Mouse (Mus musculus) midbrain, embryonic 15.5 days (tissue): ENCODE data around the gene Cmya5. TPM values are rescaled to one million over a fixed set of nuclear protein-coding genes. Genes with fewer than 3 reads are reported as not detected.

Experiments
- ATAC-seq: fragments of 200-750 bp; cut with Nextera tagmentation; replicated peaks from 2 replicates; pipeline ENCODE4 v1.8.0; 2017; ENCODE audit warnings: moderate TSS enrichment
- H3K27ac ChIP-seq: fragments of 300-500 bp; sonication (generic); 2 replicates; pipeline ENCODE4 v1.5.1; 2015; ENCODE audit warnings: mild to moderate bottlenecking, inconsistent platforms
- H3K27me3 ChIP-seq: fragments of 300-500 bp; sonication (generic); replicated peaks from 2 replicates; pipeline ENCODE4 v1.6.1; 2015; ENCODE audit warnings: inconsistent platforms
- H3K36me3 ChIP-seq: fragments of 300-500 bp; sonication (generic); replicated peaks from 2 replicates; pipeline ENCODE4 v1.6.1; 2015; ENCODE audit warnings: inconsistent platforms
- H3K4me1 ChIP-seq: fragments of 300-500 bp; sonication (generic); 2 replicates; pipeline ENCODE4 v1.6.1; 2015; ENCODE audit warnings: inconsistent platforms
- H3K4me2 ChIP-seq: fragments of 300-500 bp; sonication (generic); 2 replicates; pipeline ENCODE4 v1.6.1; 2015; ENCODE audit warnings: inconsistent platforms, mild to moderate bottlenecking, moderate library complexity
- H3K4me3 ChIP-seq: fragments of 300-500 bp; sonication (generic); 2 replicates; pipeline ENCODE4 v1.5.1; 2015; ENCODE audit warnings: mild to moderate bottlenecking, inconsistent platforms
- H3K9ac ChIP-seq: fragments of 300-500 bp; sonication (generic); 2 replicates; pipeline ENCODE4 v1.6.1; 2015; ENCODE audit warnings: mild to moderate bottlenecking, inconsistent platforms
- H3K9me3 ChIP-seq: fragments of 300-500 bp; sonication (generic); 2 replicates; pipeline ENCODE4 v1.6.1; 2016; ENCODE audit warnings: inconsistent platforms
- WGBS: fragments of 180-500 bp; shearing (Covaris S2); methylation state at CpG from one replicate; pipeline ENCODE4 v1.1.7; 2015; ENCODE audit warnings: mixed read lengths; 5-methylcytosine and 5-hydroxymethylcytosine counted together
- polyA plus RNA-seq: library from polyadenylated mRNA; unstranded; fragments of >200 nt; fragmentation: Nextera tagmentation; extraction: Ambion mirVana; gene quantifications from 2 replicates; pipeline ENCODE4 v1.2.1, GENCODE M21; 2015

Cmya5 gene
- polyA plus RNA-seq, 1 experiment from 2014 or later = 0.14 TPM

GRCm38 (mm10) chr13:93002456-93002855, 142.1 kb downstream of the Cmya5 start:
- Histone ChIP-seq H3K27me3 (no peaks in the 10 kb centered on the region), H3K9me3 (no peaks in the 10 kb centered on the region), H3K4me3 (no peak overlapping the region), H3K36me3 (no peaks in the 10 kb centered on the region), H3K4me1 (no peaks in the 10 kb centered on the region), H3K27ac (no peak overlapping the region), H3K9ac (no peak overlapping the region), H3K4me2 (no peak overlapping the region)
- no peak for ATAC-seq
- WGBS = 83% methylated on average over 2 of the region's 2 CpGs

- 74% methylated on average over 12 of the region's 12 CpGs for WGBS
- no peaks in the 10 kb centered on the region for H3K36me3 ChIP-seq
- no peaks in the 10 kb centered on the region for H3K9me3 ChIP-seq
- no peak overlapping the region for H3K27ac ChIP-seq
- ATAC-seq = no peak
- no peak overlapping the region for H3K4me2 ChIP-seq
- no peak overlapping the region for H3K9ac ChIP-seq
- no peaks in the 10 kb centered on the region for H3K27me3 ChIP-seq
- H3K4me1 ChIP-seq = no peaks in the 10 kb centered on the region
- H3K4me3 ChIP-seq = no peak overlapping the region
Measured at GRCm38 (mm10) chr13:93000640-93001351, 143.7 kb downstream of the Cmya5 start.

- Histone ChIP-seq H3K9me3 (no peaks in the 10 kb centered on the region), H3K4me2 (no peak overlapping the region), H3K4me3 (no peak overlapping the region), H3K27me3 (no peaks in the 10 kb centered on the region), H3K9ac (no peak overlapping the region), H3K27ac (no peak overlapping the region), H3K4me1 (no peaks in the 10 kb centered on the region), H3K36me3 (no peaks in the 10 kb centered on the region)
- peak; percentile 45; the same call in 1 of the 2 replicates for ATAC-seq
- 71% methylated on average over 9 of the region's 9 CpGs for WGBS
Measured at GRCm38 (mm10) chr13:92999860-93000259, 144.7 kb downstream of the Cmya5 start.

GRCm38 (mm10) chr13:92994743-92995142, 149.8 kb downstream of the Cmya5 start:
- no peak overlapping the region for H3K4me2 ChIP-seq
- H3K9me3 ChIP-seq = no peaks in the 10 kb centered on the region
- no peaks in the 10 kb centered on the region for H3K4me1 ChIP-seq
- H3K27ac ChIP-seq = no peak overlapping the region
- H3K27me3 ChIP-seq = no peaks in the 10 kb centered on the region
- no peak overlapping the region for H3K9ac ChIP-seq
- H3K4me3 ChIP-seq = no peak overlapping the region
- no peaks in the 10 kb centered on the region for H3K36me3 ChIP-seq
- no peak for ATAC-seq

GRCm38 (mm10) chr13:92992823-92993222, 151.7 kb downstream of the Cmya5 start:
- no peak for ATAC-seq

More at GRCm38 (mm10) chr13:92992823-92993222, 151.7 kb downstream of the Cmya5 start:
- no peak overlapping the region for H3K9ac ChIP-seq
- no peaks in the 10 kb centered on the region for H3K4me1 ChIP-seq
- H3K27me3 ChIP-seq = no peaks in the 10 kb centered on the region
- no peaks in the 10 kb centered on the region for H3K36me3 ChIP-seq
- H3K9me3 ChIP-seq = no peaks in the 10 kb centered on the region
- H3K27ac ChIP-seq = no peak overlapping the region
- WGBS = 77% methylated on average over 5 of the region's 5 CpGs
- H3K4me2 ChIP-seq = no peak overlapping the region
- H3K4me3 ChIP-seq = no peak overlapping the region

Other genes starting within 250 kb of the Cmya5 start
- gene Tent2, start 47.7 kb upstream of the Cmya5 start, polyA plus RNA-seq = 35.9 and 36.1 TPM in 2 replicates
- gene Homer1, start 154.9 kb upstream of the Cmya5 start, polyA plus RNA-seq = 11.0 and 11.1 TPM in 2 replicates